In the genomic region with DNA sequence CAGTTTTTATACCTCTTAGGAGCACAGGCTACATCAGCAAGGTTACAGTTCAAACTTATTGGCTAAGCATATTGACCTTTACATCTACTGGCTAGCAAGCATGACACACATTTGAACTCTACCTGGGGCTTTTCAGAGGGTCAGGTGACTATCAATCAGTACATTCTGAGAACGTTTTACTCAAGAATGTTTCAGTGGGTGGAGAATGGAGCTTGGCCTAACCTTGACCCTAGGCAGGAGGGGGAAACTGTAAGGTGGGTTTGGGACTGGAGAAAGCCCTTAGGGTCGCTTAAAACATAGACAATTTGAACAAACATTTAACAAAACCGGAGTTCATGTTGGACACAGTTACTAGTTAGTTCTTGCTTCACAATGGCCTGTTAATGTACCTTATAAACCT, we compare ENCODE assay signal across 16 mouse cellular contexts.
"Had no signal": no experiment of that assay in that cellular context is flagged by ENCODE, and none has a peak within 500 bp of the region (broad histone marks: within the 10 kb centered on the region; RNA-seq: fewer than 3 reads in every experiment).

No protein-coding gene starts in this region.

- DNase-seq: retina, postnatal 1 day; right cerebral cortex, adult 18-20 months; right cerebral cortex, postnatal 14 days; right cerebral cortex, postnatal 25 days; right cerebral cortex, postnatal 4 days; spleen, adult 18-20 months; thymus, adult 18-20 months; thymus, adult 2 months; thymus, postnatal 14 days; thymus, postnatal 25 days; thymus, postnatal 36 days; thymus, postnatal 4 days had no signal

- H3K36me3 ChIP-seq: neural tube, embryonic 13.5 days; neural tube, embryonic 15.5 days; stomach, embryonic 15.5 days had no signal

- H3K4me1 ChIP-seq: neural tube, embryonic 13.5 days; neural tube, embryonic 15.5 days; stomach, embryonic 15.5 days had no signal

- H3K9me3 ChIP-seq: neural tube, embryonic 13.5 days; neural tube, embryonic 15.5 days; stomach, embryonic 15.5 days had no signal

- H3K27me3 ChIP-seq: neural tube, embryonic 13.5 days; neural tube, embryonic 15.5 days; stomach, embryonic 15.5 days had no signal

- H3K27ac ChIP-seq: neural tube, embryonic 13.5 days; neural tube, embryonic 15.5 days; stomach, embryonic 15.5 days; stomach, postnatal 0 days had no signal

- H3K4me3 ChIP-seq: neural tube, embryonic 13.5 days; neural tube, embryonic 15.5 days; stomach, embryonic 15.5 days had no signal
